Comparison of ENCODE assay signal across 8 mouse cellular contexts in genomic region chr6:85302326-85303055, GRCm38 (mm10). TPM values are rescaled to one million over a fixed set of nuclear protein-coding genes. Genes with fewer than 3 reads are reported as not detected.
DNase-seq lines count a peak whose midpoint lies in the region; ATAC-seq lines count a peak whose summit lies in the region.

No protein-coding gene starts in this region.

- no peak overlapping the region for H3K4me3 ChIP-seq in embryonic facial prominence, embryonic 14.5 days (ENCODE audit: low read depth, low read length)
- no peak overlapping the region for H3K4me3 ChIP-seq in heart, embryonic 15.5 days
- no peak overlapping the region for H3K4me3 ChIP-seq in stomach, embryonic 16.5 days (replicated peaks; ENCODE audit: low read length)

- no peaks in the 10 kb centered on the region for H3K27me3 ChIP-seq in embryonic facial prominence, embryonic 14.5 days (replicated peaks; ENCODE audit: control insufficient read depth, insufficient read depth, low read length)
- no peaks in the 10 kb centered on the region for H3K27me3 ChIP-seq in heart, embryonic 15.5 days
- H3K27me3 ChIP-seq in stomach, embryonic 16.5 days (ENCODE audit: control insufficient read depth, insufficient read depth, low read length), result no peaks in the 10 kb centered on the region

- DNase-seq in lung, adult 18-20 months, result peak; percentile 10 to 15
- no peak for DNase-seq in lung, postnatal 14 days
- DNase-seq in embryonic facial prominence, embryonic 14.5 days (ENCODE audit: low spot score), result peak; percentile 87
- DNase-seq in layer of hippocampus, adult 11-12 months (ENCODE audit: low spot score), result peak; percentile 66
- peak; percentile 17 for DNase-seq in lung, postnatal 36 days
- no peak for DNase-seq in thymus, postnatal 14 days

- WGBS in embryonic facial prominence, embryonic 14.5 days, result 45% methylated on average over 3 of the region's 3 CpGs
- 54% methylated on average over 3 of the region's 3 CpGs for WGBS in heart, embryonic 15.5 days
- WGBS in stomach, embryonic 16.5 days, result 50% methylated on average over 3 of the region's 3 CpGs

- H3K27ac ChIP-seq in embryonic facial prominence, embryonic 14.5 days (replicated peaks; ENCODE audit: low read depth, low read length), result peak overlapping the region; percentile 59; the same call in 1 of the 2 replicates
- peak overlapping the region; percentile 70 for H3K27ac ChIP-seq in heart, embryonic 15.5 days
- peak overlapping the region; percentile 72 for H3K27ac ChIP-seq in stomach, embryonic 16.5 days (ENCODE audit: low read length)

- no peaks in the 10 kb centered on the region for H3K36me3 ChIP-seq in embryonic facial prominence, embryonic 14.5 days (ENCODE audit: control insufficient read depth, insufficient read depth, low read length)
- H3K36me3 ChIP-seq in heart, embryonic 15.5 days, result no peaks in the 10 kb centered on the region
- no peaks in the 10 kb centered on the region for H3K36me3 ChIP-seq in stomach, embryonic 16.5 days (ENCODE audit: control insufficient read depth, insufficient read depth, low read length)

- H3K9ac ChIP-seq in embryonic facial prominence, embryonic 14.5 days (ENCODE audit: low read depth, low read length), result no peak overlapping the region
- H3K9ac ChIP-seq in heart, embryonic 15.5 days, result no peak overlapping the region
- H3K9ac ChIP-seq in stomach, embryonic 16.5 days (ENCODE audit: low read length), result no peak overlapping the region; the same call in 1 of the 2 replicates

- no peaks in the 10 kb centered on the region for H3K9me3 ChIP-seq in embryonic facial prominence, embryonic 14.5 days (ENCODE audit: control insufficient read depth, low read length)
- no peaks in the 10 kb centered on the region for H3K9me3 ChIP-seq in heart, embryonic 15.5 days (replicated peaks)
- H3K9me3 ChIP-seq in stomach, embryonic 16.5 days (replicated peaks; ENCODE audit: control insufficient read depth, low read length), result no peaks in the 10 kb centered on the region

- H3K4me2 ChIP-seq in embryonic facial prominence, embryonic 14.5 days (ENCODE audit: low read depth, low read length), result no peak overlapping the region
- H3K4me2 ChIP-seq in heart, embryonic 15.5 days, result no peak overlapping the region
- no peak overlapping the region for H3K4me2 ChIP-seq in stomach, embryonic 16.5 days (ENCODE audit: low read depth, low read length)

- H3K4me1 ChIP-seq in embryonic facial prominence, embryonic 14.5 days (ENCODE audit: control insufficient read depth, insufficient read depth, low read length), result peaks cover 11% of the 10 kb centered on the region
- H3K4me1 ChIP-seq in heart, embryonic 15.5 days (replicated peaks), result peaks cover 11% of the 10 kb centered on the region
- peaks cover 10% of the 10 kb centered on the region for H3K4me1 ChIP-seq in stomach, embryonic 16.5 days (ENCODE audit: control insufficient read depth, insufficient read depth, low read length)

- ATAC-seq in embryonic facial prominence, embryonic 14.5 days (ENCODE audit: low read depth), result peak; percentile 70
- peak; percentile 18; the same call in 1 of the 2 replicates for ATAC-seq in heart, embryonic 15.5 days (replicated peaks; ENCODE audit: insufficient number of reproducible peaks, insufficient read depth, low FRiP score, low read depth)
- peak; percentile 85 for ATAC-seq in stomach, embryonic 16.5 days (ENCODE audit: insufficient read depth, low FRiP score)

RNA-seq across cellular contexts. Expression of gene Sfxn5, which starts 30.7 kb away (rescaled TPM):
- 6.7 and 8.9 TPM in 2 replicates for polyA plus RNA-seq in embryonic facial prominence, embryonic 14.5 days (2014; fragmentation: Nextera tagmentation; extraction: Ambion mirVana)
- 3.7 and 4.9 TPM in 2 replicates for polyA plus RNA-seq in heart, embryonic 15.5 days (2015; fragmentation: Nextera tagmentation; extraction: Ambion mirVana)
- 10.7 and 11.0 TPM in 2 replicates for polyA plus RNA-seq in stomach, embryonic 16.5 days (2015; fragmentation: Nextera tagmentation; extraction: Ambion mirVana)

Comparison
In these comparisons a context has a peak if more than half of its experiments do, and no peak if none do; other contexts are left out.
1. DNase-seq: peak in lung, adult 18-20 months (2 of 2), embryonic facial prominence, embryonic 14.5 days (single experiment), layer of hippocampus, adult 11-12 months (single experiment) and lung, postnatal 36 days (single experiment); none in lung, postnatal 14 days (single experiment) and thymus, postnatal 14 days (single experiment).
2. ATAC-seq: peak in every context shown above with its lines; median percentile 85 in stomach, embryonic 16.5 days; 70 in embryonic facial prominence, embryonic 14.5 days; 18 in heart, embryonic 15.5 days.
3. Peak in every context shown above with its lines, with median percentiles within 50 percentile points of each other: H3K27ac ChIP-seq.